Mouse (Mus musculus) kidney, embryonic 15.5 days (tissue): ENCODE measurements at regions not wholly inside any gene's neighbourhood (a gene's known extent, or its start where the extent isn't known, plus 50 kb on each side); places are given as distances from the start of the nearest gene placed in this dataset.

Experiments used
- ATAC-seq: fragments of 200-750 bp; cut with Nextera tagmentation; replicated peaks from 2 replicates; pipeline ENCODE4 v1.8.0; 2017; ENCODE audit warnings: moderate TSS enrichment; ENCODE audit not compliant: low FRiP score
- H3K27ac ChIP-seq: fragments of 300-500 bp; sonication (generic); 2 replicates; pipeline ENCODE4 v1.5.1; 2015; ENCODE audit warnings: mild to moderate bottlenecking, inconsistent platforms
- H3K27me3 ChIP-seq: fragments of 300-500 bp; sonication (generic); 2 replicates; pipeline ENCODE4 v1.6.1; 2015; ENCODE audit warnings: inconsistent platforms
- H3K36me3 ChIP-seq: fragments of 300-500 bp; sonication (generic); 2 replicates; pipeline ENCODE4 v1.6.1; 2015; ENCODE audit warnings: inconsistent platforms
- H3K4me1 ChIP-seq: fragments of 300-500 bp; sonication (generic); 2 replicates; pipeline ENCODE4 v1.6.1; 2015; ENCODE audit warnings: inconsistent platforms
- H3K4me2 ChIP-seq: fragments of 300-500 bp; sonication (generic); 2 replicates; pipeline ENCODE4 v1.6.1; 2015; ENCODE audit warnings: moderate library complexity, mild to moderate bottlenecking, inconsistent platforms
- H3K4me3 ChIP-seq: fragments of 300-500 bp; sonication (generic); replicated peaks from 2 replicates; pipeline ENCODE4 v1.5.1; 2015; ENCODE audit warnings: mild to moderate bottlenecking, inconsistent platforms
- H3K9ac ChIP-seq: fragments of 300-500 bp; sonication (generic); 2 replicates; pipeline ENCODE4 v1.6.1; 2015; ENCODE audit warnings: mild to moderate bottlenecking, inconsistent platforms
- H3K9me3 ChIP-seq: fragments of 300-500 bp; sonication (generic); replicated peaks from 2 replicates; pipeline ENCODE4 v1.6.1; 2016; ENCODE audit warnings: inconsistent platforms
- WGBS: fragments of 180-500 bp; shearing (Covaris S2); methylation state at CpG from one replicate; pipeline ENCODE4 v1.1.7; 2015; ENCODE audit warnings: mixed read lengths; 5-methylcytosine and 5-hydroxymethylcytosine counted together

DNA sequence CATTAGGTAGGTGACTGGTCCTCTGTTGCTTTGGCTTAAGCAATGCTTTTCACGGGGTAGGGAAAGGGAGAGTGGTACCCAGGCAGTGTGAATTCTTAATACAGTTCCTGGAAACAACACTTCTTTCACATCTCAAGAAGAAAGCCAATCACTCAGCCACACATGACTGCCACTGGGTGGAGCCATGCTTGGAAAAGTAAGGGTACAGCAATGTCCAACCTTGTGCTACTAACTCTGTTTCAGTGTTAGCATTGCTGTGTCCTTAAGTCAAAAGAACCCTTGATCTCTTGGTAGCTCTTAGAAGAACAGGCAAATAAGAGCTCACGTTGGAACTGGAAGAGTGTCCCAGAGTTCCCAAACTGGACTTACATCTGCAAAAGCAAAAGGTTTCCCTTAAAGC is 318.8 kb downstream of the 1190002N15Rik start:
- Histone ChIP-seq H3K9ac (no peak overlapping the region), H3K9me3 (no peaks in the 10 kb centered on the region), H3K27ac (no peak overlapping the region), H3K4me1 (no peaks in the 10 kb centered on the region), H3K36me3 (no peaks in the 10 kb centered on the region), H3K4me3 (no peak overlapping the region), H3K27me3 (no peaks in the 10 kb centered on the region), H3K4me2 (no peak overlapping the region)
- ATAC-seq: no peak
- 73% methylated on average over 2 of the region's 2 CpGs for WGBS

DNA sequence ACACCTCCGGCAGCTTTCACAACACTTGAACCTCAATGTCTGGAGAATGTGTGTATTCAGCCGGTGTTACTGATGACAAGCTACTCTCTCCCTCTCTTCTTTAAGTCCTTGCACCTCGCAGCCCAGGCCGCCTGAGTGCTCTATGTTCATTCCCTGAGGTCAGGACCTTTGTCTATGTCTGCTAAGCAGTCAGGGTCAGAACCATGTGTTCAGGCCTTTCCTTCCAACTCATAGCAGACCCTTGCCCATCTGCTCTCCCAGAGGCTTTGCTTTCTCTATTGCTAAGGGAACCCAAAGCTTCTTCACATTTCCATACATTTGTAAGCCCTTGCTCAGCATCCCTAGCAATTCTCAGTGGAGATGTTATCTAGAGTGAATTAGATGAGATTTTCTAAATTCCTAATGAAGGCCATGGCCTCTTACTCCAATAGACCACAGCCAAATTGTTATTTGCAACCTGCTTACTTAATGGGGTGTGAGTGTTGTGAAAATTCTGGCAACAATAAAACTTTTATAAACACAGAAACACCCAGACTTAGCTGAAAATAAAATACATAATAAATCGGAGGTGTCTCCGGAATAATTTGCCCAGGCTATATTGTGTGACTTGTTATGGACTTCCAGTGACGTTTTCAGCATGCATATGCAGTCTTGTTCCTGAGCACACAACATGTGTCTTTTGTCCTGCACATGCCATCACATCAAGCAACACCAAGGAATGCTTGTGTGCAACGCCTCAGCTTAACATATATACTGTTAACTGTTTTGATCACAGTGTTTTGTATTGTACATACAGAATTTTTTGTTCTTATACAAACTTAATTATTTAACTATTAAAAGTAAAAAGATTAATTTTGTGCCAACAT is 321.2 kb downstream of the 1190002N15Rik start:
- H3K27me3 ChIP-seq: no peaks in the 10 kb centered on the region
- no peaks in the 10 kb centered on the region for H3K9me3 ChIP-seq
- WGBS: 71% methylated on average over 8 of the region's 8 CpGs
- no peaks in the 10 kb centered on the region for H3K4me1 ChIP-seq
- H3K4me2 ChIP-seq: no peak overlapping the region
- no peak for ATAC-seq
- no peaks in the 10 kb centered on the region for H3K36me3 ChIP-seq
- H3K9ac ChIP-seq: no peak overlapping the region
- H3K27ac ChIP-seq: no peak overlapping the region
- H3K4me3 ChIP-seq: no peak overlapping the region

DNA sequence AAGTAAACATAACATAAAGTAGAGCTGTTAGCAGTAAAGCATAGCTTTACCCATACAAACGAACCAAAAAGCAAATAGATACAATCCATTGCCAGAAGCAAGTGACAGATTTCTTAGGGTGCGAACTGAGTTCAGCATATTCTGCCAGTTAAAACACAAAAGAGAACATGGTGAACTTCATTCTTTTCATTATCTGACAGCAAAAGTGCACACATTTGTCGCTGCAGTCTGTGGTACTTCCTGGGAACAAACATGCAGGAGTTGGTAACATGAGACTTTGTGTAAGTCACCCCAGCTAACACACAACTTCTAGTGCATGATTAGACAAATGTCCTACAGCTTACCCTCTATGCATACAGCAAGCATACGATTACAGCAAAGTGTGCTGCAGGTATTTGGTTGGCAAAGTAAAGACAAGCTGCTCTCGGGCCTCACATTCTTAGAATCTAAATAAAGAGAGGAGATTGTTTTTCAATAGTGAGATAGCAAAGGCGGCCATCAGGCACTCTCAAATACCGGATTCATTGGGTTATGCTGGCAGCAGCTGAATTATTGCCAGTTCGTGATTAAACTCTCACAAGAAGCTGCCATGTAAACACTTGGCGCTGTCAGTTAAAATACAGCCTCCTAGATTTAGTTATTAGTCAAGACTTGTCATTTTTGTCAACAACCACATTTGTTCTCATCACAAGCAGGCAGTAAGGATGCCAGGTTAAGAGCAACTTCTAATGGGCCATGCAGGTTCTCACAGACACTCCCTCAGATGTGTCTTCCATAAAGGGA is 327.2 kb downstream of the 1190002N15Rik start:
- no peak overlapping the region for H3K4me2 ChIP-seq
- no peaks in the 10 kb centered on the region for H3K36me3 ChIP-seq
- 45% methylated on average over 9 of the region's 9 CpGs for WGBS
- H3K9ac ChIP-seq: no peak overlapping the region
- no peaks in the 10 kb centered on the region for H3K9me3 ChIP-seq
- no peak overlapping the region for H3K4me3 ChIP-seq
- no peaks in the 10 kb centered on the region for H3K4me1 ChIP-seq
- H3K27ac ChIP-seq: no peak overlapping the region
- no peak for ATAC-seq
- H3K27me3 ChIP-seq: no peaks in the 10 kb centered on the region

GRCm38 (mm10) chr9:94208987-94209386 is 328.9 kb downstream of the 1190002N15Rik start:
- Histone ChIP-seq H3K36me3 (no peaks in the 10 kb centered on the region), H3K4me1 (no peaks in the 10 kb centered on the region), H3K4me2 (no peak overlapping the region), H3K9ac (no peak overlapping the region), H3K27ac (no peak overlapping the region), H3K27me3 (no peaks in the 10 kb centered on the region), H3K9me3 (no peaks in the 10 kb centered on the region), H3K4me3 (no peak overlapping the region)
- 88% methylated on average over 3 of the region's 3 CpGs for WGBS
- ATAC-seq: no peak

GRCm38 (mm10) chr9:94200892-94201291 is 337.0 kb downstream of the 1190002N15Rik start:
- Histone ChIP-seq H3K9me3 (no peaks in the 10 kb centered on the region), H3K4me3 (no peak overlapping the region), H3K4me1 (no peaks in the 10 kb centered on the region), H3K36me3 (no peaks in the 10 kb centered on the region), H3K4me2 (no peak overlapping the region), H3K27me3 (no peaks in the 10 kb centered on the region), H3K9ac (no peak overlapping the region), H3K27ac (no peak overlapping the region)
- 95% methylated on average over 1 of the region's 1 CpGs for WGBS
- ATAC-seq: no peak

- Histone ChIP-seq H3K9me3 (no peaks in the 10 kb centered on the region), H3K27ac (no peak overlapping the region), H3K4me3 (no peak overlapping the region), H3K4me2 (no peak overlapping the region), H3K36me3 (no peaks in the 10 kb centered on the region), H3K4me1 (no peaks in the 10 kb centered on the region), H3K9ac (no peak overlapping the region), H3K27me3 (no peaks in the 10 kb centered on the region)
- no peak for ATAC-seq
- WGBS: 86% methylated on average over 2 of the region's 2 CpGs
Observed at GRCm38 (mm10) chr9:94199864-94200263, 338.0 kb downstream of the 1190002N15Rik start.

DNA sequence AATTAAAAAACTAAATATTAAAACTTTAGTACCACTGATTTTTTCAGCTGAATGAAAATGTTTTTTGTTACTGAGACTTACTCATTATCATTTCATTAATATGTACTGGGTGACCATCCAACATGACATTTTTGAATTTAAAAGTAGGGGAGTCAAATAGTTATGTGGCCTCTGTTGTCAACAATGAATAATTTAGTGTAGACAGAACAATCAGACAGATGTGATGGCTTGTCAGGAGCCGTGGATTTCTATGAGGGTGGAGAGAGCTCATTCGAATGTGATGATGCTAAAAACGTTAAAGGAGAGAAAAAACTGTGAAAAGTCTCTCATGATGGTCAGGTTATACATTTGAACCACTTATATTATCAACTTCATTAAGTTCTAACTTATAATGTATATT is 346.8 kb downstream of the 1190002N15Rik start:
- no peaks in the 10 kb centered on the region for H3K36me3 ChIP-seq
- ATAC-seq: no peak
- H3K9ac ChIP-seq: no peak overlapping the region
- 78% methylated on average over 3 of the region's 3 CpGs for WGBS
- no peaks in the 10 kb centered on the region for H3K9me3 ChIP-seq
- H3K27me3 ChIP-seq: no peaks in the 10 kb centered on the region
- no peak overlapping the region for H3K27ac ChIP-seq
- H3K4me3 ChIP-seq: no peak overlapping the region
- H3K4me2 ChIP-seq: no peak overlapping the region
- no peaks in the 10 kb centered on the region for H3K4me1 ChIP-seq

DNA sequence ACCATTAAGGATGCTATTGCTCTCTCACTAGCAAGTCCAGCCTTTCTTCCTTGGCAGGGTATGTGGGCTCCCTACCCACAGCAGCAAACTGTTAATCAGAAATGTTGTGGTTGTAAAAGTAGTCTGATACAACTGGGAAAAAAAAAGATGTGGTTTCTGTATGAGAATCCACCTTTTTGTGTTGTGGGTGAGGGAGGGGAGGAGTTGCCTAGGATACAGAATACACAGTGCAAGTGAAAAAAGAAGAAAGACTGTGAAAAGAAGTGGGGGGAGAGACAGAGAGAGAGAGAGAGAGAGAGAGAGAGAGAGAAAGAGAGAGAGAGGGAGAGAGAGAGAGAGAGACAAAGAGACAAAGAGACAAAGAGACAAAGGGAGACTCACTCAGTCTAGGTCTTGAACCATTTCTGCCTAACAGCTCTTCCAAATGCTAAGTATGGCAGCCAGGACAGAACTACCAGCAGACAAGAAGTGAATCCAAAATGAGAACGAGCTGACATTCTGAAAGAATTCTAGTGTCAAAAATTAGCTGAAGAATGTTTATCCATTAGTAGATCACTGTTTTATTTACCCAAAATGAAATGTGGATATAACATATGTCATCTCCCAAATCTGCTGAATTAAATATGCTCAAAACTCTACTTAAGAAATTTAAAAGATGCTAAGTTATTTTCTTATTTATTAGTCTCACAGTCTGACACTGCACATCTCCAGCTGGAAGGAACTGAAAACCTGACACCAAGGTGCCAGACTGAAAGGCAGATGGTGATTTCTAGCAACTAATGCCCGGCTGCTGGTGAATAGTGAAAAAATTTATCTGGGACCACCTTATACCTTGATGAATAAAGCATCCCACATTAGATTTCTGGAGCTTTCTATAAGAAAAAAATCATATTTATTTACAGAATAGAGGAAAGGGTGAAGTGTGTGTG is 347.7 kb downstream of the 1190002N15Rik start:
- no peaks in the 10 kb centered on the region for H3K9me3 ChIP-seq
- H3K36me3 ChIP-seq: no peaks in the 10 kb centered on the region
- no peaks in the 10 kb centered on the region for H3K4me1 ChIP-seq
- no peak overlapping the region for H3K4me3 ChIP-seq
- WGBS: 72% methylated on average over 2 of the region's 2 CpGs
- H3K27ac ChIP-seq: no peak overlapping the region
- H3K9ac ChIP-seq: no peak overlapping the region
- H3K4me2 ChIP-seq: no peak overlapping the region
- H3K27me3 ChIP-seq: no peaks in the 10 kb centered on the region
- no peak for ATAC-seq

DNA sequence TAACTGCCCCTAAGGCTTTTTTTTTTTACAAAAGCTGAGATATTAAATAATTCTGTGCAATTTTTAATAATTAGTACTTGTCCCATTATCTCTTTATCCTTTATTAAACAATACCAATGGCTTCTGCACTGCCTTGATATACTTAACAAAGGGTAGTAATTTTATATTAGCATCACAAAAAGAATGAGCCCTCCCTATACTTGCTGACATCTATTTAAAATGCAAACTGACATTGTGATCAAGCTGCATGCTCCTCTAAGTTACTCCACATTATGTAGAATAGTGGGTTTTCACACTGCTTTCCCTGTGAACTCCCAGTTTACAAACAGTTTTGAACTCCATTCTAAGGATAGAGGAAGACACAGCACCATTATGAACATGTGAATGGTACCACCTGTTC is 349.8 kb downstream of the 1190002N15Rik start:
- Histone ChIP-seq H3K4me3 (no peak overlapping the region), H3K27me3 (no peaks in the 10 kb centered on the region), H3K27ac (no peak overlapping the region), H3K9me3 (no peaks in the 10 kb centered on the region), H3K9ac (no peak overlapping the region), H3K4me2 (no peak overlapping the region), H3K36me3 (no peaks in the 10 kb centered on the region), H3K4me1 (no peaks in the 10 kb centered on the region)
- ATAC-seq: no peak

DNA sequence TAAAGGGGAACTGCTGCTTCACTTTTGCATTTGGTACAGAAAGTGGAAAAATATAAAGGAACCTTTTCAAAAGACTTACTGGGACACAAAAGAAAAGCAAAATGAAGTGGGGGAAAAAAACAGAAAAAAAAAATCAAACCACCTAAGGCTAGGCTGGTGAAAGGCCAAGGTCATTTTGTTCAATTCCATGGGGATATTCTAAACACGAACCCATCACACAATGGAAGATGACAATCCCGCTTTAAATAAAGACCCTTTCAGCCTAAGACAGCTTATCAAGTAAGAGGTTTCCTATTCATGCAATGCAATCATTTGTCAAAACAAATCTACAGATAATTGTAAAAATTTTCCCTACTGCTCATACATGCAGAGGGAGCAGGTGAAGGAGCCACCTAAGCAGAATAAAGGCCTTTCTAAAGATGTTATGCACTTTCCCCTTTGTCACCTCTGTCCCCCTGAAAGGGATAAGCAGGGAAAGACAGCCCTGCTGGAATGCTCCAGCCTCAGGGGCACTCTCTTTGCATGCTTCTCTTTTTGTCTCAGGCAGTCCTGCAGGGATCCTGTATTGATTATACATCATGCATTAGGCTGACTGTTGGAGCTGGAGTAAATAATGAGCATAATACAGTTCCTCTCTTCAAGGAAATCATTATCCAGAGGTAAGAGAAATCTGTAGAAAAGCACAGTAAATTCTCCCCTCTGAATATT is 367.8 kb downstream of the 1190002N15Rik start:
- Histone ChIP-seq H3K4me1 (no peaks in the 10 kb centered on the region), H3K27ac (no peak overlapping the region), H3K4me3 (no peak overlapping the region), H3K36me3 (no peaks in the 10 kb centered on the region), H3K9me3 (no peaks in the 10 kb centered on the region), H3K9ac (no peak overlapping the region), H3K4me2 (no peak overlapping the region), H3K27me3 (no peaks in the 10 kb centered on the region)
- WGBS: 88% methylated on average over 2 of the region's 2 CpGs
- no peak for ATAC-seq

DNA sequence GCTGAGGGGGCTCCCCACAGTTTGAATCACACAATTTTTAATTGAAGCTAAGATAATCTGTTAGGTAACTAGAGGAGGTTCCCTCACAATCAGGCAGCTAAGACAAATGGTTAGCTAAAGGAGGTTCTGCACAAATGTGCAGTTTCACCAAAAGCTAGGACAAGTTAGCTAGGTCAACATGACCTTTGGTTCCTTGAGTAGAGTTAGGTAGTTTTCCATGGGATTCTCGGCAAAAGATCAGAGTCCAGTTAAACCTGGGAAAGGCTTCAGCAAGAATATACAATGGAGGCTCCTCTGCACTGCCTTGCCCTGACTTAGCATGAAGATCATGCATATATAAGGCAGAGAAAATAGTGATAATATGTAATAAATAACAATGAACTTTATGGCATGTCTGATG is 374.2 kb downstream of the 1190002N15Rik start:
- WGBS: 78% methylated on average over 1 of the region's 1 CpGs
- Histone ChIP-seq H3K4me2 (no peak overlapping the region), H3K27ac (no peak overlapping the region), H3K27me3 (no peaks in the 10 kb centered on the region), H3K4me1 (no peaks in the 10 kb centered on the region), H3K4me3 (no peak overlapping the region), H3K9ac (no peak overlapping the region), H3K9me3 (no peaks in the 10 kb centered on the region), H3K36me3 (no peaks in the 10 kb centered on the region)
- no peak for ATAC-seq
